Mouse (Mus musculus) midbrain, postnatal 0 days (tissue): ENCODE data around the gene Bcas3. TPM values are rescaled to one million over a fixed set of nuclear protein-coding genes. Genes with fewer than 3 reads are reported as not detected.

ENCODE experiments used
- ATAC-seq: fragments of 200-750 bp; cut with Nextera tagmentation; 2 replicates; pipeline ENCODE4 v1.8.0; 2017; ENCODE audit warnings: moderate number of reproducible peaks, mild to moderate bottlenecking, moderate TSS enrichment, moderate library complexity; ENCODE audit not compliant: low FRiP score
- DNase-seq: peaks from one replicate; pipeline ENCODE4 v3.0.0-alpha.2; 2015; ENCODE audit warnings: low spot score
- H3K27ac ChIP-seq: fragments of 300-500 bp; sonication (generic); 2 replicates; pipeline ENCODE4 v1.5.1; 2014; ENCODE audit warnings: low read depth, mild to moderate bottlenecking, low read length, mixed read lengths
- H3K27me3 ChIP-seq: fragments of 300-500 bp; sonication (generic); 2 replicates; pipeline ENCODE4 v1.6.1; 2014; ENCODE audit warnings: low read length, control low read depth, mixed read lengths; ENCODE audit not compliant: insufficient read depth
- H3K36me3 ChIP-seq: fragments of 300-500 bp; sonication (generic); 2 replicates; pipeline ENCODE4 v1.6.1; 2014; ENCODE audit warnings: low read length, control low read depth, mixed read lengths; ENCODE audit not compliant: insufficient read depth
- H3K4me1 ChIP-seq: fragments of 300-500 bp; sonication (generic); 2 replicates; pipeline ENCODE4 v1.6.1; 2014; ENCODE audit warnings: mild to moderate bottlenecking, control low read depth, antibody characterized with exemption, low read length, mixed read lengths; ENCODE audit not compliant: insufficient read depth
- H3K4me2 ChIP-seq: fragments of 300-500 bp; sonication (generic); 2 replicates; pipeline ENCODE4 v1.6.1; 2014; ENCODE audit warnings: low read depth, mild to moderate bottlenecking, low read length, mixed read lengths; ENCODE audit not compliant: poor library complexity, severe bottlenecking
- H3K4me3 ChIP-seq: fragments of 300-500 bp; sonication (generic); 2 replicates; pipeline ENCODE4 v1.5.1; 2014; ENCODE audit warnings: low read depth, mild to moderate bottlenecking, low read length, moderate library complexity
- H3K9ac ChIP-seq: fragments of 300-500 bp; sonication (generic); replicated peaks from 2 replicates; pipeline ENCODE4 v1.6.1; 2014; ENCODE audit warnings: mild to moderate bottlenecking, low read length, moderate library complexity, mixed read lengths; ENCODE audit not compliant: poor library complexity, severe bottlenecking
- H3K9me3 ChIP-seq: fragments of 300-500 bp; sonication (generic); 2 replicates; pipeline ENCODE4 v1.6.1; 2016; ENCODE audit warnings: low read length, control low read depth
- CTCF ChIP-seq: IDR thresholded peaks from 2 replicates; pipeline ENCODE4 v1.5.1; 2016; ENCODE audit warnings: antibody characterized with exemption, mild to moderate bottlenecking
- WGBS: fragments of 180-500 bp; shearing (Covaris S2); extraction: QIAGEN DNeasy Blood & Tissue Kit; methylation state at CpG from one replicate; pipeline ENCODE4 v1.1.7; 2014; 5-methylcytosine and 5-hydroxymethylcytosine counted together
- polyA plus RNA-seq: library from polyadenylated mRNA; unstranded; fragments of >200 nt; fragmentation: Nextera tagmentation; extraction: Ambion mirVana; gene quantifications from 2 replicates; pipeline ENCODE4 v1.2.1, GENCODE M21; 2015
- total RNA-seq: library from RNA; depleted of rRNA; stranded (reverse); fragments of >200 nt; gene quantifications from 2 replicates; pipeline ENCODE4 v1.2.3, GENCODE M21; 2014

Gene Bcas3
- total and polyA plus RNA-seq, 2 experiments from 2014 or later, result 28.4 to 34.7 TPM

GRCm38 (mm10) chr11:85844144-85844965 lies 491.4 kb downstream of the Bcas3 start:
- H3K4me2 ChIP-seq, result peak overlapping the region; percentile 57
- H3K9me3 ChIP-seq, result no peaks in the 10 kb centered on the region
- H3K9ac ChIP-seq, result no peak overlapping the region
- H3K4me1 ChIP-seq, result peaks cover 12% of the 10 kb centered on the region; the same call in 1 of the 2 replicates
- peak; percentile 85 for TF ChIP-seq CTCF
- H3K27ac ChIP-seq, result no peak overlapping the region
- H3K4me3 ChIP-seq, result peak overlapping the region; percentile 29
- H3K36me3 ChIP-seq, result no peaks in the 10 kb centered on the region
- peaks cover 72% of the 10 kb centered on the region for H3K27me3 ChIP-seq
- ATAC-seq, result no peak
- WGBS, result under 1% methylated on average over 52 of the region's 54 CpGs
- DNase-seq, result peak; percentile 81

- DNase-seq, result no peak
Measured at GRCm38 (mm10) chr11:85844971-85845370, 492.0 kb downstream of the Bcas3 start.

GRCm38 (mm10) chr11:85845921-85846320 lies 493.0 kb downstream of the Bcas3 start:
- Histone ChIP-seq H3K4me1 (peaks cover 12% of the 10 kb centered on the region; the same call in 1 of the 2 replicates), H3K4me3 (no peak overlapping the region), H3K36me3 (no peaks in the 10 kb centered on the region), H3K27me3 (peaks cover 62% of the 10 kb centered on the region), H3K4me2 (no peak overlapping the region), H3K9ac (no peak overlapping the region), H3K9me3 (no peaks in the 10 kb centered on the region), H3K27ac (no peak overlapping the region)
- ATAC-seq (no peak), DNase-seq (no peak)
- 48% methylated on average over 5 of the region's 5 CpGs for WGBS
- TF ChIP-seq CTCF, result no peak

More at GRCm38 (mm10) chr11:85844971-85845370, 492.0 kb downstream of the Bcas3 start:
- no peak for ATAC-seq
- no peak for TF ChIP-seq CTCF
- H3K36me3 ChIP-seq, result no peaks in the 10 kb centered on the region
- no peak overlapping the region for H3K9ac ChIP-seq
- H3K4me3 ChIP-seq, result no peak overlapping the region
- 47% methylated on average over 5 of the region's 5 CpGs for WGBS
- no peaks in the 10 kb centered on the region for H3K9me3 ChIP-seq
- H3K27ac ChIP-seq, result no peak overlapping the region
- H3K27me3 ChIP-seq, result peaks cover 68% of the 10 kb centered on the region
- peaks cover 12% of the 10 kb centered on the region; the same call in 1 of the 2 replicates for H3K4me1 ChIP-seq
- no peak overlapping the region for H3K4me2 ChIP-seq

GRCm38 (mm10) chr11:85846509-85846908 lies 493.5 kb downstream of the Bcas3 start:
- Histone ChIP-seq H3K4me1 (peaks cover 12% of the 10 kb centered on the region; the same call in 1 of the 2 replicates), H3K36me3 (no peaks in the 10 kb centered on the region), H3K27ac (no peak overlapping the region), H3K9me3 (no peaks in the 10 kb centered on the region), H3K27me3 (peaks cover 56% of the 10 kb centered on the region), H3K4me3 (no peak overlapping the region), H3K9ac (no peak overlapping the region), H3K4me2 (no peak overlapping the region)
- 68% methylated on average over 4 of the region's 4 CpGs for WGBS
- no peak for ATAC-seq
- TF ChIP-seq CTCF, result no peak
- DNase-seq, result no peak

GRCm38 (mm10) chr11:85849037-85849436 lies 496.1 kb downstream of the Bcas3 start:
- DNase-seq (peak; percentile 87), ATAC-seq (peak; percentile 66; the same call in 1 of the 2 replicates)
- H3K36me3 ChIP-seq, result no peaks in the 10 kb centered on the region
- peak overlapping the region; percentile 45 for H3K4me2 ChIP-seq
- H3K27ac ChIP-seq, result no peak overlapping the region
- H3K9me3 ChIP-seq, result no peaks in the 10 kb centered on the region
- peak overlapping the region; percentile 20; the same call in 1 of the 2 replicates for H3K4me3 ChIP-seq
- H3K4me1 ChIP-seq, result 0 out of 2 replicates have a peak, but pooled peaks cover 2% of the 10 kb centered on the region
- H3K27me3 ChIP-seq, result peaks cover 33% of the 10 kb centered on the region
- TF ChIP-seq CTCF, result peak; percentile 96
- no peak overlapping the region for H3K9ac ChIP-seq
- WGBS, result 1% methylated on average over 21 of the region's 21 CpGs

GRCm38 (mm10) chr11:85850233-85850632 lies 497.3 kb downstream of the Bcas3 start, which contains the start of gene Gm11444:
Gm11444 (minus strand) TSS chr11:85850333.
- Histone ChIP-seq H3K4me2 (peak within 1 kb of the TSS; percentile 45), H3K4me3 (no peak within 1 kb of the TSS), H3K36me3 (no peaks in the 10 kb centered on the region), H3K9ac (no peak within 1 kb of the TSS), H3K4me1 (no peaks in the 10 kb centered on the region), H3K27me3 (peaks cover 23% of the 10 kb centered on the region), H3K27ac (no peak within 1 kb of the TSS), H3K9me3 (no peaks in the 10 kb centered on the region)
- 86% methylated on average over 6 of the region's 6 CpGs for WGBS
- DNase-seq, result no peak
- no peak for TF ChIP-seq CTCF
- no peak for ATAC-seq
